Mouse (Mus musculus) stomach, postnatal 0 days (tissue): Measurements from ENCODE around the gene Enho. TPM values are rescaled to one million over a fixed set of nuclear protein-coding genes. Genes with fewer than 3 reads are reported as not detected.
A peak's percentile ranks its signal among the peaks of the same experiment; 100 is the strongest.

Source experiments
- ATAC-seq: fragments of 200-750 bp; cut with Nextera tagmentation; 2 replicates; pipeline ENCODE4 v1.8.0; 2017; ENCODE audit not compliant: low FRiP score, low TSS enrichment
- DNase-seq: peaks from one replicate; pipeline ENCODE4 v3.0.0-alpha.2; 2016; ENCODE audit warnings: low spot score
- H3K27ac ChIP-seq: fragments of 300-500 bp; sonication (generic); replicated peaks from 2 replicates; pipeline ENCODE4 v1.5.1; 2014; ENCODE audit warnings: mild to moderate bottlenecking, control low read depth
- H3K27me3 ChIP-seq: fragments of 300-500 bp; sonication (generic); 2 replicates; pipeline ENCODE4 v1.6.1; 2014; ENCODE audit warnings: low read length; ENCODE audit not compliant: control insufficient read depth, insufficient read depth
- H3K36me3 ChIP-seq: fragments of 300-500 bp; sonication (generic); 2 replicates; pipeline ENCODE4 v1.6.1; 2014; ENCODE audit warnings: low read length, mixed read lengths; ENCODE audit not compliant: control insufficient read depth, insufficient read depth
- H3K4me1 ChIP-seq: fragments of 300-500 bp; sonication (generic); replicated peaks from 2 replicates; pipeline ENCODE4 v1.6.1; 2014; ENCODE audit warnings: antibody characterized with exemption; ENCODE audit not compliant: control insufficient read depth, insufficient read depth
- H3K4me2 ChIP-seq: fragments of 300-500 bp; sonication (generic); replicated peaks from 2 replicates; pipeline ENCODE4 v1.6.1; 2014; ENCODE audit warnings: low read depth, mild to moderate bottlenecking, control low read depth, moderate library complexity
- H3K4me3 ChIP-seq: fragments of 300-500 bp; sonication (generic); 2 replicates; pipeline ENCODE4 v1.5.1; 2014; ENCODE audit warnings: low read depth, low read length, control low read depth
- H3K9ac ChIP-seq: fragments of 300-500 bp; sonication (generic); 2 replicates; pipeline ENCODE4 v1.6.1; 2014; ENCODE audit warnings: mild to moderate bottlenecking, low read length, control low read depth, mixed read lengths
- H3K9me3 ChIP-seq: fragments of 300-500 bp; sonication (generic); 2 replicates; pipeline ENCODE4 v1.6.1; 2016; ENCODE audit warnings: low read length; ENCODE audit not compliant: control insufficient read depth
- CTCF ChIP-seq: IDR thresholded peaks from 2 replicates; pipeline ENCODE4 v1.5.1; 2016; ENCODE audit warnings: antibody characterized with exemption, low read depth, mild to moderate bottlenecking, moderate library complexity
- EP300 ChIP-seq: optimal IDR thresholded peaks from 2 replicates; pipeline ENCODE3; 2016; ENCODE audit warnings: antibody characterized with exemption
- WGBS: fragments of 180-500 bp; shearing (Covaris S2); extraction: QIAGEN DNeasy Blood & Tissue Kit; methylation state at CpG from one replicate; pipeline ENCODE4 v1.1.7; 2014; 5-methylcytosine and 5-hydroxymethylcytosine counted together
- polyA plus RNA-seq: library from polyadenylated mRNA; unstranded; fragments of >200 nt; fragmentation: Nextera tagmentation; extraction: Ambion mirVana; gene quantifications from 2 replicates; pipeline ENCODE4 v1.2.1, GENCODE M21; 2015

Enho gene
- polyA plus RNA-seq, 1 experiment from 2014 or later: 50.5 TPM

DNA sequence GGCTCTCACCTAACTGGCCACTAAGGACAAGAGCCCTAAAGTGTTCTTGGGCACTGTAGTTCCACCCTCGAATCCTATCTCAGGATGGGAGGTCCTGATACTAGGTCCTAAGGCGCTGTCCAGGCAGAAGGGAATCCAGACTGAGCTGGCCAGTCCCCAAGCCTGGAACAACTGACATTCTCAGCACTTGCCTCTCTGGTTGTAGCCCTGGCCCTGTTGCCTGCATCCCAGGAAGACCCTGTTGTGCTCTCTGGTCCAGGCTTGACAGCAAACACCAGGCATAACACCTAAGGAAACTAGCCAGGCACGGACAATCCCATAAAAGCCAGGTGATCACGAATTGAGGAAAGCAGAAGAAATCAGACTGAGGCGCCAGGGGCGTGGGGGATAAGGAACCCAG lies 42.7 kb upstream of the Enho start:
- TF ChIP-seq EP300 (no peak), CTCF (no peak)
- ATAC-seq (no peak), DNase-seq (no peak)
- Histone ChIP-seq H3K4me2 (no peak overlapping the region), H3K9me3 (no peaks in the 10 kb centered on the region), H3K9ac (no peak overlapping the region), H3K27me3 (no peaks in the 10 kb centered on the region), H3K36me3 (no peaks in the 10 kb centered on the region), H3K4me1 (no peaks in the 10 kb centered on the region), H3K4me3 (no peak overlapping the region), H3K27ac (no peak overlapping the region)
- 33% methylated on average over 6 of the region's 6 CpGs for WGBS

DNA sequence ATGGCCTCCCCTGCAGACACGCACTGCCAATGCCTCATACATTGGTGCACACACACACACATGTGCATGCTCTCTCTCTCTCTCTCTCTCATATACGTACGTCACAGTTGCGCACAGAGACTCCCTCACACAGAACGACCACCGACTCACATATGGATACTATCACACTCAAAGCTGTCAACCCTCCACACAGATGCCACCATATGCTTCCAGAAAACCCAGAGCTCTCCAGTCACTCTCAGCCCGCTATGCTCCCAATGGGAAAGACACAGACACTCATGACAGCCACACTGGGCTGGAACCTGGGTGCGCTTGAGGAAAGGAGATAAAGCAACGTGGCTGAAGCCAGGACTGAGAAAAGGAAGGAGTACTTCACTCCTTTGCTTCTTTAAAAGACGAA lies 41.8 kb upstream of the Enho start:
- Histone ChIP-seq H3K27me3 (no peaks in the 10 kb centered on the region), H3K9me3 (no peaks in the 10 kb centered on the region), H3K4me3 (no peak overlapping the region), H3K27ac (no peak overlapping the region), H3K36me3 (no peaks in the 10 kb centered on the region), H3K9ac (no peak overlapping the region), H3K4me1 (0 out of 2 replicates have a peak, but pooled peaks cover 1% of the 10 kb centered on the region), H3K4me2 (no peak overlapping the region)
- no peak for ATAC-seq
- DNase-seq: no peak
- TF ChIP-seq CTCF (no peak), EP300 (no peak)
- 74% methylated on average over 10 of the region's 10 CpGs for WGBS

DNA sequence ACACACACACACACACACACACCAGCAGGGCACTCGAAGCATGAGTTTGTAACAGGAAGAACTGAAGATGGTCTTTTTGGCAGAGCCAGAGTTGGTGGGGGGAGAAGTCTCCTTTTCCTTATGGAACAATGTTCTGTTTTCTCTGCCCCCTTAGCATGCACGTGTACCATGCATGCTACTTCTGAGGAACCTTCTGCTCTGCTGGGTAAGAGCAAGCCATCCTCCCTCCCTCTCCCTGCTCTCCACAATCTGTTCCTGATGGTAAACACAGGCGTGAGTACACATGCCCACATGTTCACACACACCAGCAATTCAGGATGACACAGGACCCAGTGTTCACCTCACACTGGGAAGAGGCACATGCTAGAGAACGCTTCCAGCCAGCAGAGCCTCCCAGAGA lies 41.1 kb upstream of the Enho start:
- no peak for TF ChIP-seq EP300
- H3K27me3 ChIP-seq: no peaks in the 10 kb centered on the region
- DNase-seq: no peak
- 0 out of 2 replicates have a peak, but pooled peaks cover 2% of the 10 kb centered on the region for H3K4me1 ChIP-seq
- no peak overlapping the region for H3K4me3 ChIP-seq
- WGBS: 65% methylated on average over 4 of the region's 4 CpGs
- no peak overlapping the region for H3K9ac ChIP-seq
- H3K4me2 ChIP-seq: no peak overlapping the region
- no peaks in the 10 kb centered on the region for H3K9me3 ChIP-seq
- no peaks in the 10 kb centered on the region for H3K36me3 ChIP-seq
- no peak for ATAC-seq
- no peak overlapping the region for H3K27ac ChIP-seq

DNA sequence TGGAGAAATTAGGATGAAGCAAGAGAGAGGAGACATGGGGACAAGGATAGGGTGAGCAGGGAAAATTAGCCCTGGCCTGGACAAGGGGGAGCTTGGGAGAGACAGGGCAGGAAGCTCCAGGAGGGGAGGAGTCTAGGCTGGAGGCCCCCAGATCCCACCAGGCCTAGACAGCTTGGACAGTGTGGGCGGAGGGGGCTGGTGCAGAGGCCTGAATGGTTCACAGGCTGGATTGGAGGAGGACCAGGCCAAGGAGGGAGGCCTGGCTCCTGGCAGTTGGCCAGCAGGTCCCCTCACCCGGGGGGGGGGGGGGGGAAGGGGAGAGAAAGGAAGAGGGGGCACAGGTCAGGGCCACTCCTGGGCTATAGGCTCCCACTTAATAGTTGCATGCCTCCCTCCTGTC lies 39.2 kb upstream of the Enho start:
- H3K27me3 ChIP-seq: no peaks in the 10 kb centered on the region
- TF ChIP-seq EP300 (no peak), CTCF (no peak)
- WGBS: 40% methylated on average over 1 of the region's 2 CpGs
- H3K4me1 ChIP-seq: 0 out of 2 replicates have a peak, but pooled peaks cover 2% of the 10 kb centered on the region
- H3K9ac ChIP-seq: no peak overlapping the region
- H3K27ac ChIP-seq: no peak overlapping the region
- H3K4me2 ChIP-seq: no peak overlapping the region
- DNase-seq (no peak), ATAC-seq (no peak)
- H3K4me3 ChIP-seq: no peak overlapping the region
- H3K9me3 ChIP-seq: no peaks in the 10 kb centered on the region
- no peaks in the 10 kb centered on the region for H3K36me3 ChIP-seq

DNA sequence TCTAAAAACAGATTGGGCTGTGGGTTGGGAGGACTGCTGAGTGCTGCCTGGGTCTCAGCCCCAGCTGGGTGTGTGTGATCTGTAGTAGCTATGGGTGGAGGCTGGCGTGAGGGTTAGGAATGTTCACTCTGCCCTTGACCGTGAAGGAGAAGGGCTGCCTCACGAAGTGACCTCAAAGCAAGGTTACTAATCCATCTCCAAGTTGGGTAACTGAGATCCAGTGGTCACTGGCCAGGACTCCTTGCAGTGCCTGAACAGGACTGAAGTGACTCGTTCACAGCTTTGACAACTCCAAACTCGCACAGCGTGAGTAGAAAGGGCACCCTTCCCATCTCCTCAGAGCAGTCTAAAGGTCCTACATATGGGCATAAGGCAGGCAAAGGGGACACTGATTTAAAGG lies 38.7 kb upstream of the Enho start:
- H3K4me1 ChIP-seq: 0 out of 2 replicates have a peak, but pooled peaks cover 2% of the 10 kb centered on the region
- no peak overlapping the region for H3K9ac ChIP-seq
- TF ChIP-seq CTCF (no peak), EP300 (no peak)
- DNase-seq (no peak), ATAC-seq (no peak)
- no peaks in the 10 kb centered on the region for H3K27me3 ChIP-seq
- H3K4me2 ChIP-seq: no peak overlapping the region
- 0 out of 2 replicates have a peak overlapping the region, but pooled peaks have one; percentile 4 for H3K27ac ChIP-seq
- WGBS: 54% methylated on average over 6 of the region's 6 CpGs
- H3K9me3 ChIP-seq: no peaks in the 10 kb centered on the region
- no peak overlapping the region for H3K4me3 ChIP-seq
- H3K36me3 ChIP-seq: no peaks in the 10 kb centered on the region

DNA sequence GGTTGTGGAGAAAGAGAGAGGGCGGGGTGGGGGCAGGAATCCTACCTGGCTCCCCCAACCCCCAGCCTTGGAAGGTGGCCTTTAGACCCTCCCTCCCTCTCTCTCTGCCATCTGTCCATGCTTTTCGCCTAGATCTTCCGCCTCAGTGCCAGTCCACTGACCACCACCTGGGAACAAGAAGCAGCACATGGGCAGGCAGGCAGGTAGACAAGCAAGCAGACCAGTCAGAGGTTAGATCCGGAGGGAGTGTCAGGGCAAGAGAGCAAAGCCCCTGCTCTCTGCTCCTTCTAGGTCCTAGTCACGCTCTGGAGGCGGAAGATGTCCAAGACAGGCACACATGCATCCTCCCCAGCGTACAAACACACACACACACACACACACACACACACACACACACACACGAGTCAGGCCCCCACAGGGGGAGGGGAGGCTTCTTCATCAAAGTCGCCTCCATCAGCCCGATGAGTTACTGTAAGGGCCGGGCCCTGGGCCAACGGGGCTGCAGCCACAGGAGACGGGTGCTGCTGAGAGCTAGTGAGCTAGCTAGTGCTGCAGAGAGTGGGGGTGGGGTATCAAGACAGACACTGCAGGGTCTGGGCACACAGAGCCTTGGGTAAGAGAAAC lies 37.0 kb upstream of the Enho start:
- ATAC-seq: peak; percentile 22; the same call in 1 of the 2 replicates
- Histone ChIP-seq H3K36me3 (no peaks in the 10 kb centered on the region), H3K9ac (no peak overlapping the region), H3K27me3 (no peaks in the 10 kb centered on the region), H3K27ac (no peak overlapping the region), H3K4me2 (no peak overlapping the region), H3K4me1 (peaks cover 2% of the 10 kb centered on the region; the same call in 1 of the 2 replicates), H3K4me3 (no peak overlapping the region), H3K9me3 (no peaks in the 10 kb centered on the region)
- TF ChIP-seq EP300 (no peak), CTCF (peak; percentile 6; the same call in 1 of the 2 replicates)
- no peak for DNase-seq
- 44% methylated on average over 13 of the region's 13 CpGs for WGBS
